Mouse (Mus musculus) adrenal gland, adult (tissue): ENCODE results near the gene Hibadh.
"Not testable (repeated sequence)": the region's sequence is repeated elsewhere in the genome, so short reads cannot be mapped to it uniquely, and the experiment has no call there.

ENCODE experiments used
- DNase-seq, 2 experiments: peaks; one replicate each; pipeline ENCODE4 v3.0.0; 2022 to 2023; ENCODE audit warnings: low spot score in 1 of 2; ENCODE audit not compliant: inconsistent age in 2 of 2

Gene Hibadh

GRCm38 (mm10) chr6:52640224-52640712 lies at the start of gene Hibadh:
Gene Hibadh (minus strand): TSS chr6:52640389.
- DNase-seq = peak; percentile 98 to 99

GRCm38 (mm10) chr6:52686901-52687500 lies 46.8 kb upstream of the Hibadh start:
- DNase-seq = peak in 1 of 2 experiments; percentile 28

GRCm38 (mm10) chr6:52682607-52683006 lies 42.4 kb upstream of the Hibadh start:
- no peak for DNase-seq

GRCm38 (mm10) chr6:52681847-52682485 lies 41.8 kb upstream of the Hibadh start:
- no peak for DNase-seq

- no peak for DNase-seq
These were observed 40.4 kb upstream of the Hibadh start for GRCm38 (mm10) chr6:52680458-52681032.

- DNase-seq = peak in 1 of 2 experiments; percentile 63
These were observed 39.4 kb upstream of the Hibadh start for GRCm38 (mm10) chr6:52679565-52679964.

GRCm38 (mm10) chr6:52677534-52677933 lies 37.3 kb upstream of the Hibadh start:
- not testable (repeated sequence) for DNase-seq

GRCm38 (mm10) chr6:52675222-52675921 lies 35.2 kb upstream of the Hibadh start:
- peak in 1 of 2 experiments; percentile 45 for DNase-seq

- DNase-seq = peak in 1 of 2 experiments; percentile 38
These were observed 34.4 kb upstream of the Hibadh start for GRCm38 (mm10) chr6:52674541-52674940.

- no peak for DNase-seq
These were observed 33.5 kb upstream of the Hibadh start for GRCm38 (mm10) chr6:52673706-52674105.

GRCm38 (mm10) chr6:52672539-52672938 lies 32.4 kb upstream of the Hibadh start:
- DNase-seq = no peak

- peak; percentile 19 to 57 for DNase-seq
These were observed 31.6 kb upstream of the Hibadh start for GRCm38 (mm10) chr6:52671791-52672190.

- not testable (repeated sequence) for DNase-seq
These were observed 29.7 kb upstream of the Hibadh start for GRCm38 (mm10) chr6:52669878-52670277.

- no peak for DNase-seq
These were observed 27.5 kb upstream of the Hibadh start for GRCm38 (mm10) chr6:52667641-52668040.

GRCm38 (mm10) chr6:52663021-52663420 lies 22.8 kb upstream of the Hibadh start:
- DNase-seq = peak in 1 of 2 experiments; percentile 58

- DNase-seq = no peak
These were observed 15.1 kb upstream of the Hibadh start for GRCm38 (mm10) chr6:52655266-52655665.

- no peak for DNase-seq
These were observed 8.6 kb upstream of the Hibadh start for GRCm38 (mm10) chr6:52648806-52649205.

GRCm38 (mm10) chr6:52648031-52648430 lies 7.8 kb upstream of the Hibadh start:
- no peak for DNase-seq

GRCm38 (mm10) chr6:52645926-52646325 lies 5.7 kb upstream of the Hibadh start:
- no peak for DNase-seq

GRCm38 (mm10) chr6:52642152-52642551 lies 2.0 kb upstream of the Hibadh start:
- DNase-seq = no peak

GRCm38 (mm10) chr6:52641076-52641475 lies 887 bp upstream of the Hibadh start:
- no peak for DNase-seq
